Mouse (Mus musculus): ENCODE data around the gene Myl4.

DNA sequence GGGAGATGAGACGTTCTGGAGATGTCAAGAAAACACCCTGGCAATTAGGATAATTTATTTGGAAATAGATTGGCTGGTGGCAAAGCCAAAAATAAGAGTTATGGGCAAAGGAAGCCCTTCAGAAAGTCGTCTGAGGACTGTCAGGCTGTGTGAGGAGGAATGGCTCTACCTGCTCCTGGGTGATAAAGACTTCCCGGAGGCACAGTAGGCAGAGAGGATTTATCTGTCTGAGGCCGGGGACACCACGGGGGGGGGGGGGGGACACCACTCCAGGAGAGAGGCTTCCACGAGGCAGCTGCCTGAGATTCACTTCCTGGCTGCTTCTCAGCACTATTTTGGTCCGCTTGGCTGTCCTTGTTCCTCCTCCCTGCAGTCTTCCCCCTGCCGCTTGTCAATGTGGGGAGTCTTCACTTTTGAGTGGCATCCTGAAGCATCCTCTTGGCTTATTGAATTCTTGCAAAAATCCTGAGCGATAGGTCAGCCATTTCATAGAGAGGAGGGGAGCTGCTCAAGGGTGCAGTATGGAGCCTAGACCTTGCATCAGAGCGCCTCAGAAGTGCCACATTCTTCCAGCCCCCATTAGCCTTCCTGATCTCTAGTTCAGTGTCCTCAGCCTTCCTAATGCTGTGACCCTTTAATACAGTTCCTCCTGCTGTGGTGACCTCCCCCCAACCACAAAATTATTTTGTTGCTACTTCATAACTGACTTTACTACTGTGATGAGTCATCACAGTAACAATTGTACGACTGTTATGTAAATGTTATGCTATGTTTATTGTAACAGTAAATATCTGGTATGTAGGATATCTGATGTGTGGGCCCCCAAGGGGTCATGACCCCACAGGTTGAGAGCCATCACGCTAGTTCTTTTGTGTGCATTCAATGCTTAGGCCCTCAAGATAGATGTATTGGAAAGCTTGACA is 71.8 kb downstream of the Myl4 start:
- TF ChIP-seq CTCF (IDR thresholded peaks at IDR 0.05; ENCODE audit: low read depth, low read length) (no peak), POLR2A (IDR thresholded peaks at IDR 0.05; ENCODE audit: extremely low read depth, insufficient read depth, low read length) (no peak)
